Mouse (Mus musculus): ENCODE data around the gene Aak1. TPM values are rescaled to one million over a fixed set of nuclear protein-coding genes. Genes with fewer than 3 reads are reported as not detected.

Gene Aak1
- polyA plus RNA-seq, 1 experiment from 2014 or later = 45.1 TPM

- 98% methylated on average over 9 of the region's 9 CpGs for WGBS
- Histone ChIP-seq H3K36me3 (peaks cover 37% of the 10 kb centered on the region), H3K4me3 (no peak overlapping the region)
Measured at GRCm38 (mm10) chr6:86940966-86941365, 91.6 kb downstream of the Aak1 start.

GRCm38 (mm10) chr6:86947100-86947499, 97.8 kb downstream of the Aak1 start:
- no peak overlapping the region for H3K9ac ChIP-seq
- H3K27ac ChIP-seq (replicated peaks) = no peak overlapping the region
- no peak overlapping the region for H3K4me3 ChIP-seq
- no peaks in the 10 kb centered on the region for H3K4me1 ChIP-seq (replicated peaks)
- no peak overlapping the region for H3K4me2 ChIP-seq
- no peaks in the 10 kb centered on the region for H3K9me3 ChIP-seq
- H3K27me3 ChIP-seq = no peaks in the 10 kb centered on the region
- 91% methylated on average over 8 of the region's 8 CpGs for WGBS
- no peak for ATAC-seq (ENCODE audit: low FRiP score, low read depth)
- H3K36me3 ChIP-seq = peaks cover 32% of the 10 kb centered on the region

More at GRCm38 (mm10) chr6:86940966-86941365, 91.6 kb downstream of the Aak1 start:
- Histone ChIP-seq H3K27ac (replicated peaks) (no peak overlapping the region), H3K9ac (no peak overlapping the region), H3K4me1 (replicated peaks) (no peaks in the 10 kb centered on the region), H3K9me3 (no peaks in the 10 kb centered on the region), H3K4me2 (no peak overlapping the region), H3K27me3 (no peaks in the 10 kb centered on the region)
- ATAC-seq (ENCODE audit: low FRiP score, low read depth) = no peak

- WGBS = 91% methylated on average over 2 of the region's 2 CpGs
- H3K27ac ChIP-seq (replicated peaks) = no peak overlapping the region
- ATAC-seq (ENCODE audit: low FRiP score, low read depth) = no peak
- H3K9ac ChIP-seq = no peak overlapping the region
- no peaks in the 10 kb centered on the region for H3K4me1 ChIP-seq (replicated peaks)
- no peaks in the 10 kb centered on the region for H3K9me3 ChIP-seq
- no peaks in the 10 kb centered on the region for H3K27me3 ChIP-seq
- peaks cover 41% of the 10 kb centered on the region for H3K36me3 ChIP-seq
- no peak overlapping the region for H3K4me3 ChIP-seq
- no peak overlapping the region for H3K4me2 ChIP-seq
Measured at GRCm38 (mm10) chr6:86948746-86949145, 99.4 kb downstream of the Aak1 start.

GRCm38 (mm10) chr6:86950141-86950540, 100.8 kb downstream of the Aak1 start:
- no peak overlapping the region for H3K4me2 ChIP-seq
- no peak overlapping the region for H3K4me3 ChIP-seq
- no peaks in the 10 kb centered on the region for H3K27me3 ChIP-seq
- WGBS = 57% methylated on average over 1 of the region's 1 CpGs
- no peak overlapping the region for H3K27ac ChIP-seq (replicated peaks)
- H3K9me3 ChIP-seq = no peaks in the 10 kb centered on the region
- no peaks in the 10 kb centered on the region for H3K4me1 ChIP-seq (replicated peaks)
- no peak for ATAC-seq (ENCODE audit: low FRiP score, low read depth)
- H3K36me3 ChIP-seq = peaks cover 40% of the 10 kb centered on the region
- no peak overlapping the region for H3K9ac ChIP-seq

- 12% methylated on average over 1 of the region's 1 CpGs for WGBS
- no peak for ATAC-seq (ENCODE audit: low FRiP score, low read depth)
- peaks cover 43% of the 10 kb centered on the region for H3K36me3 ChIP-seq
- no peak overlapping the region for H3K4me2 ChIP-seq
- no peak overlapping the region for H3K4me3 ChIP-seq
- H3K9ac ChIP-seq = no peak overlapping the region
- no peaks in the 10 kb centered on the region for H3K9me3 ChIP-seq
- no peaks in the 10 kb centered on the region for H3K27me3 ChIP-seq
- H3K4me1 ChIP-seq (replicated peaks) = no peaks in the 10 kb centered on the region
- H3K27ac ChIP-seq (replicated peaks) = no peak overlapping the region
Measured at GRCm38 (mm10) chr6:86950733-86951255, 101.5 kb downstream of the Aak1 start.

- Histone ChIP-seq H3K27me3 (no peaks in the 10 kb centered on the region), H3K4me3 (no peak overlapping the region), H3K9me3 (no peaks in the 10 kb centered on the region), H3K9ac (no peak overlapping the region), H3K27ac (replicated peaks) (no peak overlapping the region), H3K36me3 (peaks cover 67% of the 10 kb centered on the region), H3K4me2 (no peak overlapping the region), H3K4me1 (replicated peaks) (no peaks in the 10 kb centered on the region)
- no peak for ATAC-seq (ENCODE audit: low FRiP score, low read depth)
- WGBS = 81% methylated on average over 3 of the region's 3 CpGs
Measured at GRCm38 (mm10) chr6:86955741-86956140, 106.4 kb downstream of the Aak1 start.

GRCm38 (mm10) chr6:86956206-86956605, 106.9 kb downstream of the Aak1 start:
- Histone ChIP-seq H3K9ac (no peak overlapping the region), H3K4me2 (no peak overlapping the region), H3K4me3 (no peak overlapping the region), H3K36me3 (peaks cover 72% of the 10 kb centered on the region), H3K9me3 (no peaks in the 10 kb centered on the region), H3K4me1 (replicated peaks) (no peaks in the 10 kb centered on the region), H3K27me3 (no peaks in the 10 kb centered on the region), H3K27ac (replicated peaks) (no peak overlapping the region)
- ATAC-seq (ENCODE audit: low FRiP score, low read depth) = no peak

GRCm38 (mm10) chr6:86959006-86959405, 109.7 kb downstream of the Aak1 start:
- Histone ChIP-seq H3K4me1 (replicated peaks) (no peaks in the 10 kb centered on the region), H3K4me3 (no peak overlapping the region), H3K4me2 (no peak overlapping the region), H3K27me3 (no peaks in the 10 kb centered on the region), H3K36me3 (peaks cover 63% of the 10 kb centered on the region), H3K27ac (replicated peaks) (no peak overlapping the region), H3K9ac (no peak overlapping the region), H3K9me3 (no peaks in the 10 kb centered on the region)
- no peak for ATAC-seq (ENCODE audit: low FRiP score, low read depth)
- WGBS = 68% methylated on average over 1 of the region's 1 CpGs

- 92% methylated on average over 7 of the region's 7 CpGs for WGBS
- no peak overlapping the region for H3K4me2 ChIP-seq
Measured at GRCm38 (mm10) chr6:86963987-86964685, 114.8 kb downstream of the Aak1 start.

GRCm38 (mm10) chr6:86967166-86967565, 117.8 kb downstream of the Aak1 start:
- Histone ChIP-seq H3K4me1 (replicated peaks) (no peaks in the 10 kb centered on the region), H3K9me3 (no peaks in the 10 kb centered on the region), H3K36me3 (peaks cover 70% of the 10 kb centered on the region), H3K9ac (no peak overlapping the region), H3K4me3 (no peak overlapping the region), H3K27me3 (no peaks in the 10 kb centered on the region), H3K4me2 (no peak overlapping the region), H3K27ac (replicated peaks) (no peak overlapping the region)
- no peak for ATAC-seq (ENCODE audit: low FRiP score, low read depth)
- 87% methylated on average over 2 of the region's 2 CpGs for WGBS

More at GRCm38 (mm10) chr6:86963987-86964685, 114.8 kb downstream of the Aak1 start:
- no peaks in the 10 kb centered on the region for H3K27me3 ChIP-seq
- no peak for ATAC-seq (ENCODE audit: low FRiP score, low read depth)
- no peaks in the 10 kb centered on the region for H3K9me3 ChIP-seq
- H3K4me3 ChIP-seq = no peak overlapping the region
- H3K36me3 ChIP-seq = peaks cover 72% of the 10 kb centered on the region
- no peaks in the 10 kb centered on the region for H3K4me1 ChIP-seq (replicated peaks)
- H3K27ac ChIP-seq (replicated peaks) = no peak overlapping the region
- no peak overlapping the region for H3K9ac ChIP-seq

GRCm38 (mm10) chr6:86973956-86974355, 124.6 kb downstream of the Aak1 start:
- Histone ChIP-seq H3K4me1 (replicated peaks) (no peaks in the 10 kb centered on the region), H3K27ac (replicated peaks) (no peak overlapping the region), H3K36me3 (peaks cover 61% of the 10 kb centered on the region), H3K4me3 (no peak overlapping the region), H3K9ac (no peak overlapping the region), H3K27me3 (no peaks in the 10 kb centered on the region), H3K4me2 (no peak overlapping the region), H3K9me3 (no peaks in the 10 kb centered on the region)
- 96% methylated on average over 4 of the region's 4 CpGs for WGBS
- no peak for ATAC-seq (ENCODE audit: low FRiP score, low read depth)

GRCm38 (mm10) chr6:86978156-86978908, 129.0 kb downstream of the Aak1 start:
- Histone ChIP-seq H3K4me1 (replicated peaks) (no peaks in the 10 kb centered on the region), H3K4me3 (no peak overlapping the region), H3K9ac (no peak overlapping the region), H3K27me3 (no peaks in the 10 kb centered on the region), H3K4me2 (no peak overlapping the region), H3K27ac (replicated peaks) (no peak overlapping the region), H3K9me3 (no peaks in the 10 kb centered on the region), H3K36me3 (peaks cover 37% of the 10 kb centered on the region)
- 85% methylated on average over 8 of the region's 8 CpGs for WGBS
- no peak for ATAC-seq (ENCODE audit: low FRiP score, low read depth)

All from hindbrain, embryonic 15.5 days (tissue).